Mouse (Mus musculus) embryonic stem cell, embryonic (primary cell): ENCODE data around the gene Hoxc11.

ENCODE experiments used
- CTCF ChIA-PET, 4 experiments: fragments of 300-600 bp in 2 of 4; fragments of 350-600 bp in 2 of 4; sonication (Branson Sonifier 250); formaldehyde crosslinking; loops; one replicate each; lab custom pipeline; 2022; ENCODE audit warnings: inconsistent platforms in 2 of 4; lab: Charles Lee
- POLR2A ChIA-PET, 4 experiments: fragments of 300-600 bp in 2 of 4; fragments of 350-600 bp in 2 of 4; sonication (Branson Sonifier 250); formaldehyde crosslinking; loops; one replicate each; lab custom pipeline; 2022; ENCODE audit warnings: antibody characterized with exemption in 4 of 4, inconsistent platforms in 1 of 4; lab: Charles Lee

Gene Hoxc11

GRCm38 (mm10) chr15:102967312-102967510 lies 13.0 kb downstream of the Hoxc11 start, which contains the start of gene Hoxc5:
Gene Hoxc5 (plus strand): TSS chr15:102967443.
- ChIA-PET POLR2A (interaction anchor here (0.8 to 3.3 kb wide), 30 partner anchors 8 to 296 kb away, joined by 3 to 16 read pairs (median 4); partner anchors contain the start of genes Cbx5 (in 1 of the 4), Hnrnpa1 (in 1 of the 4), Hoxc11 (in 1 of the 4) and Hoxc13 (in 1 of the 4)), CTCF (interaction anchor here (0.6 to 8.3 kb wide), 42 partner anchors 8 to 791 kb away, joined by 3 to 97 read pairs (median 5); partner anchors contain the start of genes Calcoco1 (in 1 of the 4), Hoxc6 (in 1 of the 4), Hoxc8 (in 1 of the 4) and Hoxc9 (in 1 of the 4))

GRCm38 (mm10) chr15:102967511-102968397 lies 13.5 kb downstream of the Hoxc11 start:
- ChIA-PET CTCF (interaction anchor here (0.6 to 8.3 kb wide), 35 partner anchors 8 to 373 kb away, joined by 3 to 97 read pairs (median 6); partner anchors contain the start of genes Hoxc6 (in 1 of the 4), Hoxc8 (in 1 of the 4) and Hoxc9 (in 1 of the 4)), POLR2A (interaction anchor here (0.7 to 3.3 kb wide), 26 partner anchors 8 to 297 kb away, joined by 3 to 16 read pairs (median 5); partner anchors contain the start of genes Cbx5 (in 1 of the 4), Hnrnpa1 (in 1 of the 4) and Hoxc11 (in 1 of the 4))

- CTCF ChIA-PET, result interaction anchor here (0.5 to 8.3 kb wide), 5 partner anchors 9 to 297 kb away, joined by 4 to 97 read pairs (median 9); no protein-coding TSS in a partner anchor
- POLR2A ChIA-PET, result interaction anchor here in 2 of 4 experiments (0.6 to 1.0 kb wide), 4 partner anchors 19 to 396 kb away, joined by 3 to 5 read pairs (median 4); partner anchors contain the start of gene Calcoco1 (in 1 of the 2)
These were observed 15.1 kb downstream of the Hoxc11 start for GRCm38 (mm10) chr15:102969296-102969695.

- POLR2A ChIA-PET, result interaction anchor here in 3 of 4 experiments (0.6 to 1.6 kb wide), 3 partner anchors 17 to 38 kb away, joined by 3 to 4 read pairs (median 3); no protein-coding TSS in a partner anchor
- CTCF ChIA-PET, result interaction anchor here in 1 of 4 experiments (0.7 to 8.3 kb wide), 4 partner anchors 197 to 219 kb away, joined by 3 to 97 read pairs (median 6); no protein-coding TSS in a partner anchor
These were observed 16.5 kb downstream of the Hoxc11 start for GRCm38 (mm10) chr15:102970740-102971139.

- CTCF ChIA-PET, result interaction anchor here in 3 of 4 experiments (0.5 to 2.6 kb wide), 7 partner anchors 9 to 211 kb away, joined by 3 to 11 read pairs (median 5); no protein-coding TSS in a partner anchor
- POLR2A ChIA-PET, result interaction anchor here in 1 of 4 experiments (0.6 to 1.7 kb wide), 6 partner anchors 9 to 62 kb away, joined by 3 to 4 read pairs (median 3); no protein-coding TSS in a partner anchor
These were observed 18.0 kb downstream of the Hoxc11 start for GRCm38 (mm10) chr15:102972254-102972653.

- POLR2A ChIA-PET, result interaction anchor here in 1 of 4 experiments (0.6 to 1.7 kb wide), 5 partner anchors 9 to 62 kb away, joined by 3 to 4 read pairs (median 3); no protein-coding TSS in a partner anchor
- CTCF ChIA-PET, result interaction anchor here in 2 of 4 experiments (0.9 to 2.6 kb wide), 6 partner anchors 9 to 211 kb away, joined by 3 to 11 read pairs (median 4); no protein-coding TSS in a partner anchor
These were observed 18.5 kb downstream of the Hoxc11 start for GRCm38 (mm10) chr15:102972753-102973152.

- POLR2A ChIA-PET, result interaction anchor here in 2 of 4 experiments (0.6 to 1.4 kb wide), 8 partner anchors 8 to 1877 kb away, joined by 3 to 4 read pairs (median 3); partner anchors contain the start of genes Hoxc10 (in 1 of the 2), Hoxc5 (in 1 of the 2) and Hoxc8 (in 1 of the 2)
These were observed 20.8 kb downstream of the Hoxc11 start for GRCm38 (mm10) chr15:102975034-102975433.

GRCm38 (mm10) chr15:102975688-102976111 lies 21.5 kb downstream of the Hoxc11 start:
- CTCF ChIA-PET, result interaction anchor here in 3 of 4 experiments (0.6 to 1.7 kb wide), 8 partner anchors 9 to 339 kb away, joined by 3 to 8 read pairs (median 4); partner anchors contain the start of genes Hoxc10 (in 2 of the 3) and Hoxc5 (in 2 of the 3)
- POLR2A ChIA-PET, result interaction anchor here in 2 of 4 experiments (0.6 to 1.4 kb wide), 11 partner anchors 9 to 1878 kb away, joined by 3 to 4 read pairs (median 3); partner anchors contain the start of genes Hoxc10 (in 1 of the 2), Hoxc5 (in 1 of the 2) and Hoxc8 (in 1 of the 2)

More at GRCm38 (mm10) chr15:102975034-102975433, 20.8 kb downstream of the Hoxc11 start:
- CTCF ChIA-PET, result interaction anchor here in 3 of 4 experiments (0.6 to 1.7 kb wide), 8 partner anchors 8 to 340 kb away, joined by 3 to 8 read pairs (median 4); partner anchors contain the start of genes Hoxc10 (in 2 of the 3) and Hoxc5 (in 2 of the 3)

- ChIA-PET CTCF (interaction anchor here in 3 of 4 experiments (1.2 to 7.4 kb wide), 8 partner anchors 9 to 339 kb away, joined by 3 to 50 read pairs (median 4); partner anchors contain the start of genes Hoxc10 (in 3 of the 3) and Hoxc5 (in 3 of the 3)), POLR2A (interaction anchor here in 3 of 4 experiments (0.6 to 2.0 kb wide), 11 partner anchors 9 to 215 kb away, joined by 3 to 9 read pairs (median 4); partner anchors contain the start of genes Hoxc10 (in 1 of the 3), Hoxc11 (in 1 of the 3), Hoxc5 (in 1 of the 3) and Hoxc8 (in 1 of the 3))
These were observed 21.9 kb downstream of the Hoxc11 start, which contains the start of gene Hoxc9 for GRCm38 (mm10) chr15:102976171-102976570. Gene Hoxc9 (plus strand): TSS chr15:102976439.

- POLR2A ChIA-PET, result interaction anchor here in 3 of 4 experiments (0.6 to 2.0 kb wide), 11 partner anchors 10 to 304 kb away, joined by 3 to 9 read pairs (median 4); partner anchors contain the start of genes Hoxc10 (in 1 of the 3), Hoxc11 (in 1 of the 3) and Hoxc8 (in 1 of the 3)
- CTCF ChIA-PET, result interaction anchor here (0.6 to 7.4 kb wide), 11 partner anchors 9 to 338 kb away, joined by 3 to 50 read pairs (median 3); partner anchors contain the start of genes Hoxc5 (in 3 of the 4), Hoxc10 (in 2 of the 4) and Hoxc8 (in 1 of the 4)
These were observed 22.6 kb downstream of the Hoxc11 start for GRCm38 (mm10) chr15:102976631-102977422.

GRCm38 (mm10) chr15:102977423-102977974 lies 23.3 kb downstream of the Hoxc11 start:
- POLR2A ChIA-PET, result interaction anchor here in 2 of 4 experiments (0.5 to 3.4 kb wide), 11 partner anchors 11 to 305 kb away, joined by 3 to 16 read pairs (median 4); partner anchors contain the start of genes Hoxc10 (in 2 of the 2), Hoxc5 (in 1 of the 2) and Hoxc8 (in 1 of the 2)
- CTCF ChIA-PET, result interaction anchor here (0.5 to 7.4 kb wide), 12 partner anchors 10 to 337 kb away, joined by 3 to 50 read pairs (median 3); partner anchors contain the start of genes Hoxc5 (in 2 of the 4), Hoxc10 (in 1 of the 4) and Hoxc8 (in 1 of the 4)

GRCm38 (mm10) chr15:102978615-102979515 lies 24.6 kb downstream of the Hoxc11 start:
- POLR2A ChIA-PET, result interaction anchor here in 3 of 4 experiments (0.5 to 3.4 kb wide), 14 partner anchors 11 to 589 kb away, joined by 3 to 16 read pairs (median 3); partner anchors contain the start of genes Hoxc10 (in 1 of the 3), Hoxc5 (in 1 of the 3) and Hoxc8 (in 1 of the 3)
- CTCF ChIA-PET, result interaction anchor here (0.5 to 7.4 kb wide), 10 partner anchors 11 to 243 kb away, joined by 3 to 50 read pairs (median 4); partner anchors contain the start of genes Hoxc10 (in 3 of the 4) and Hoxc5 (in 2 of the 4)

- POLR2A ChIA-PET, result interaction anchor here in 3 of 4 experiments (0.6 to 3.4 kb wide), 12 partner anchors 10 to 590 kb away, joined by 3 to 16 read pairs (median 4); partner anchors contain the start of genes Hoxc8 (in 2 of the 3), Hoxc10 (in 1 of the 3) and Hoxc5 (in 1 of the 3)
These were observed 25.7 kb downstream of the Hoxc11 start for GRCm38 (mm10) chr15:102979936-102980335.

GRCm38 (mm10) chr15:102980352-102980751 lies 26.1 kb downstream of the Hoxc11 start:
- ChIA-PET CTCF (interaction anchor here (0.7 to 7.4 kb wide), 13 partner anchors 10 to 335 kb away, joined by 3 to 50 read pairs (median 5); partner anchors contain the start of genes Hoxc10 (in 2 of the 4), Hoxc5 (in 1 of the 4) and Hoxc8 (in 1 of the 4)), POLR2A (interaction anchor here (0.6 to 3.4 kb wide), 11 partner anchors 10 to 191 kb away, joined by 3 to 16 read pairs (median 4); partner anchors contain the start of genes Hoxc10 (in 1 of the 4), Hoxc5 (in 1 of the 4) and Hoxc8 (in 1 of the 4))

More at GRCm38 (mm10) chr15:102979936-102980335, 25.7 kb downstream of the Hoxc11 start:
- CTCF ChIA-PET, result interaction anchor here (0.5 to 7.4 kb wide), 11 partner anchors 10 to 242 kb away, joined by 3 to 50 read pairs (median 6); partner anchors contain the start of genes Hoxc10 (in 2 of the 4), Hoxc5 (in 1 of the 4) and Hoxc8 (in 1 of the 4)
